Mouse (Mus musculus) MEL (cell line): ENCODE results near the gene Daam1. TPM values are rescaled to one million over a fixed set of nuclear protein-coding genes. Genes with fewer than 3 reads are reported as not detected.

Experiments used
- DNase-seq: peaks from one replicate; pipeline ENCODE4 v3.0.0; 2011; ENCODE audit warnings: low read depth, low spot score
- H3K27ac ChIP-seq: 2 replicates; pipeline ENCODE4 v1.5.1; 2012; ENCODE audit warnings: low read depth, mild to moderate bottlenecking, control low read depth, low read length, moderate library complexity; ENCODE audit not compliant: control insufficient read depth
- H3K27me3 ChIP-seq, 2 experiments: fragments of 150-350 bp in 1 of 2; sonication (generic) in 1 of 2; 2 replicates each; pipeline ENCODE4 v1.6.1; 2012; ENCODE audit warnings: low read length in 2 of 2, mild to moderate bottlenecking in 2 of 2, improper control_type of control experiment in 1 of 2, moderate library complexity in 1 of 2; ENCODE audit not compliant: insufficient read depth in 2 of 2, control insufficient read depth in 1 of 2
- H3K36me3 ChIP-seq, 2 experiments: 2 replicates each; pipeline ENCODE4 v1.6.1; 2012 to 2014; ENCODE audit warnings: low read length in 2 of 2, improper control_type of control experiment in 1 of 2, inconsistent platforms in 1 of 2, mild to moderate bottlenecking in 1 of 2; ENCODE audit not compliant: insufficient read depth in 2 of 2, control insufficient read depth in 1 of 2
- H3K4me1 ChIP-seq, 2 experiments: fragments of 150-350 bp in 1 of 2; sonication (generic) in 1 of 2; 2 replicates each; pipeline ENCODE4 v1.6.1; 2012; ENCODE audit warnings: low read length in 2 of 2, improper control_type of control experiment in 1 of 2, mild to moderate bottlenecking in 1 of 2; ENCODE audit not compliant: insufficient read depth in 2 of 2, control insufficient read depth in 1 of 2
- H3K4me3 ChIP-seq, 2 experiments: fragments of 150-350 bp in 1 of 2; sonication (generic) in 1 of 2; 2 replicates each; pipeline ENCODE4 v1.5.1; 2012; ENCODE audit warnings: low read depth in 2 of 2, low read length in 2 of 2, mild to moderate bottlenecking in 2 of 2, moderate library complexity in 2 of 2, control low read depth in 1 of 2, improper control_type of control experiment in 1 of 2; ENCODE audit not compliant: control insufficient read depth in 1 of 2, insufficient read depth in 1 of 2
- H3K79me2 ChIP-seq: 2 replicates; pipeline ENCODE4 v1.6.1; 2012; ENCODE audit warnings: mild to moderate bottlenecking, low read length, moderate library complexity; ENCODE audit not compliant: control insufficient read depth, poor library complexity, insufficient read depth
- H3K9ac ChIP-seq: 2 replicates; pipeline ENCODE4 v1.6.1; 2012; ENCODE audit warnings: low read depth, mild to moderate bottlenecking, control low read depth, low read length, moderate library complexity; ENCODE audit not compliant: control insufficient read depth, poor library complexity, severe bottlenecking
- H3K9me3 ChIP-seq: fragments of 150-350 bp; sonication (generic); replicated peaks from 2 replicates; pipeline ENCODE4 v1.6.1; 2012; ENCODE audit warnings: mild to moderate bottlenecking, low read length, improper control_type of control experiment, moderate library complexity; ENCODE audit not compliant: insufficient read depth
- BHLHE40 ChIP-seq: IDR thresholded peaks from 2 replicates; pipeline ENCODE4 v1.6.1; 2012; ENCODE audit warnings: low read depth, mild to moderate bottlenecking, inconsistent platforms, low read length, improper control_type of control experiment, borderline replicate concordance
- CHD1 ChIP-seq: IDR thresholded peaks from 2 replicates; pipeline ENCODE4 v1.6.1; 2012; ENCODE audit warnings: low read depth, mild to moderate bottlenecking, inconsistent platforms, low read length, improper control_type of control experiment
- CHD2 ChIP-seq: IDR thresholded peaks from 2 replicates; pipeline ENCODE4 v1.6.1; 2011; ENCODE audit warnings: low read length, improper control_type of control experiment
- CTCF ChIP-seq, 3 experiments: IDR thresholded peaks in 2 of 3; conservative IDR thresholded peaks in 1 of 3; 2 replicates each; pipeline ENCODE4 v1.5.1; 2011 to 2012; ENCODE audit warnings: low read length in 3 of 3, low read depth in 2 of 3, mild to moderate bottlenecking in 2 of 3, improper control_type of control experiment in 1 of 3, inconsistent platforms in 1 of 3, mixed read lengths in 1 of 3, moderate library complexity in 1 of 3; ENCODE audit not compliant: control insufficient read depth in 1 of 3, insufficient read depth in 1 of 3, poor library complexity in 1 of 3, severe bottlenecking in 1 of 3
- E2F4 ChIP-seq: IDR thresholded peaks from 2 replicates; pipeline ENCODE4 v1.6.1; 2011; ENCODE audit warnings: low read depth, low read length, improper control_type of control experiment, borderline replicate concordance
- EP300 ChIP-seq, 2 experiments: IDR thresholded peaks; 2 replicates each; pipeline ENCODE4 v1.6.1; 2011; ENCODE audit warnings: improper control_type of control experiment in 2 of 2, low read length in 2 of 2, low read depth in 1 of 2, mild to moderate bottlenecking in 1 of 2
- GABPA ChIP-seq: IDR thresholded peaks from 2 replicates; pipeline ENCODE4 v1.6.1; 2012; ENCODE audit warnings: low read depth, mild to moderate bottlenecking, inconsistent platforms, low read length, improper control_type of control experiment, moderate library complexity
- HCFC1 ChIP-seq: IDR thresholded peaks from 2 replicates; pipeline ENCODE4 v1.6.1; 2012; ENCODE audit warnings: low read depth, mild to moderate bottlenecking, inconsistent platforms, low read length, improper control_type of control experiment, moderate library complexity
- MAX ChIP-seq: IDR thresholded peaks from 2 replicates; pipeline ENCODE4 v1.6.1; 2011; ENCODE audit warnings: low read length, improper control_type of control experiment
- MYB ChIP-seq: IDR thresholded peaks from 2 replicates; pipeline ENCODE4 v1.6.1; 2011; ENCODE audit warnings: mild to moderate bottlenecking, low read depth, low read length, improper control_type of control experiment
- NRF1 ChIP-seq: IDR thresholded peaks from 2 replicates; pipeline ENCODE4 v1.6.1; 2014; ENCODE audit warnings: low read depth, mild to moderate bottlenecking, inconsistent platforms, low read length, improper control_type of control experiment, moderate library complexity; ENCODE audit not compliant: poor library complexity, insufficient read depth, severe bottlenecking
- POLR2A ChIP-seq, 2 experiments: IDR thresholded peaks; 2 replicates each; pipeline ENCODE4 v1.6.1; 2011 to 2012; ENCODE audit warnings: low read length in 2 of 2, mild to moderate bottlenecking in 2 of 2, control low read depth in 1 of 2, improper control_type of control experiment in 1 of 2, low read depth in 1 of 2, moderate library complexity in 1 of 2; ENCODE audit not compliant: control insufficient read depth in 1 of 2, insufficient read depth in 1 of 2, poor library complexity in 1 of 2
- POLR2AphosphoS2 ChIP-seq: IDR thresholded peaks from 2 replicates; pipeline ENCODE4 v1.6.1; 2011; ENCODE audit warnings: low read length, improper control_type of control experiment
- POLR2AphosphoS5 ChIP-seq: IDR thresholded peaks from 2 replicates; pipeline ENCODE4 v1.6.1; 2012; ENCODE audit warnings: low read depth, borderline replicate concordance, mild to moderate bottlenecking, inconsistent platforms, low read length, moderate library complexity, mixed read lengths
- RAD21 ChIP-seq: IDR thresholded peaks from 2 replicates; pipeline ENCODE4 v1.6.1; 2011; ENCODE audit warnings: mild to moderate bottlenecking, low read depth, low read length, improper control_type of control experiment
- SIN3A ChIP-seq: IDR thresholded peaks from 2 replicates; pipeline ENCODE4 v1.6.1; 2012; ENCODE audit warnings: low read length, improper control_type of control experiment, inconsistent platforms
- SMC3 ChIP-seq: IDR thresholded peaks from 2 replicates; pipeline ENCODE4 v1.6.1; 2011; ENCODE audit warnings: low read depth, low read length, improper control_type of control experiment
- TAL1 ChIP-seq: IDR thresholded peaks from 2 replicates; pipeline ENCODE4 v1.6.1; 2012; ENCODE audit warnings: mild to moderate bottlenecking, inconsistent platforms, low read length, moderate library complexity, mixed read lengths
- TCF12 ChIP-seq: IDR thresholded peaks from 2 replicates; pipeline ENCODE4 v1.6.1; 2014; ENCODE audit warnings: low read depth, mild to moderate bottlenecking, inconsistent platforms, low read length, improper control_type of control experiment, moderate library complexity
- UBTF ChIP-seq: IDR thresholded peaks from 2 replicates; pipeline ENCODE4 v1.6.1; 2012; ENCODE audit warnings: low read depth, mild to moderate bottlenecking, inconsistent platforms, low read length, improper control_type of control experiment, moderate library complexity, borderline replicate concordance; ENCODE audit not compliant: insufficient read depth
- USF1 ChIP-seq: IDR thresholded peaks from 2 replicates; pipeline ENCODE4 v1.6.1; 2014; ENCODE audit warnings: low read depth, mild to moderate bottlenecking, inconsistent platforms, low read length, improper control_type of control experiment, moderate library complexity
- USF2 ChIP-seq, 2 experiments: IDR thresholded peaks; 2 replicates each; pipeline ENCODE4 v1.6.1; 2011 to 2012; ENCODE audit warnings: improper control_type of control experiment in 2 of 2, low read length in 2 of 2, borderline replicate concordance in 1 of 2, inconsistent platforms in 1 of 2, low read depth in 1 of 2, mild to moderate bottlenecking in 1 of 2; ENCODE audit not compliant: insufficient read depth in 1 of 2
- ZC3H11A ChIP-seq: IDR thresholded peaks from 2 replicates; pipeline ENCODE4 v1.6.1; 2012; ENCODE audit warnings: low read depth, mild to moderate bottlenecking, inconsistent platforms, low read length, improper control_type of control experiment
- ZKSCAN1 ChIP-seq: IDR thresholded peaks from 2 replicates; pipeline ENCODE4 v1.6.1; 2012; ENCODE audit warnings: low read depth, mild to moderate bottlenecking, inconsistent platforms, low read length, improper control_type of control experiment, moderate library complexity
- polyA plus RNA-seq, 2 experiments: library from polyadenylated mRNA; stranded (reverse) in 1 of 2; unstranded in 1 of 2; fragments of >175 nt in 1 of 2; fragments of >200 nt in 1 of 2; gene quantifications; 2 replicates each; pipeline versions ENCODE4 v1.2.1 to v1.2.4; 2012; ENCODE audit warnings: low replicate concordance in 2 of 2, low read depth in 1 of 2; ENCODE audit not compliant: insufficient read length in 2 of 2, insufficient read depth in 1 of 2, missing spikeins in 1 of 2
- total RNA-seq: library from RNA; depleted of rRNA; stranded (reverse); fragments of 300-350 nt; gene quantifications from 2 replicates; pipeline ENCODE4 v1.2.3, GENCODE M21; 2012

Gene Daam1
- total and polyA plus RNA-seq, 3 experiments = 9.2 to 12.0 TPM; not detected in 1

GRCm38 (mm10) chr12:71886941-71887340 is 56.1 kb downstream of the Daam1 start:
- Histone ChIP-seq H3K9ac (no peak overlapping the region), H3K4me3 (no peak overlapping the region), H3K27me3 (no peaks in the 10 kb centered on the region), H3K36me3 (peaks cover 0 to 28% of the 10 kb centered on the region in 2 experiments; a peak in 3 of 4 replicates), H3K27ac (no peak overlapping the region), H3K79me2 (peaks cover 3% of the 10 kb centered on the region; the same call in 1 of the 2 replicates), H3K9me3 (no peaks in the 10 kb centered on the region), H3K4me1 (peaks cover 20 to 47% of the 10 kb centered on the region in 2 experiments)
- DNase-seq = peak; percentile 40
- TF ChIP-seq CHD2 (no peak), RAD21 (no peak), POLR2A (IDR thresholded peaks at IDR 0.05; ENCODE audit: control insufficient read depth in 1 of 2, insufficient read depth in 1 of 2, low read depth in 1 of 2, low read length in 2 of 2, poor library complexity in 1 of 2) (no peak), GABPA (no peak), TCF12 (no peak), CTCF (IDR thresholded peaks at IDR 0.05 in 2 of 3, conservative IDR thresholded peaks at IDR 0.05 in 1 of 3; ENCODE audit: control insufficient read depth in 1 of 3, insufficient read depth in 1 of 3, low read depth in 2 of 3, low read length in 3 of 3, poor library complexity in 1 of 3, severe bottlenecking in 1 of 3) (no peak), BHLHE40 (no peak), SMC3 (no peak), SIN3A (no peak), E2F4 (no peak), POLR2AphosphoS5 (no peak), MAX (no peak), CHD1 (no peak), ZKSCAN1 (no peak), TAL1 (no peak)
- TF ChIP-seq, all 39 proteins: peak for 0

GRCm38 (mm10) chr12:71888370-71888769 is 57.5 kb downstream of the Daam1 start:
- TF ChIP-seq HCFC1 (no peak), ZKSCAN1 (no peak), USF2 (IDR thresholded peaks at IDR 0.05; ENCODE audit: borderline replicate concordance in 1 of 2, insufficient read depth in 1 of 2, low read depth in 1 of 2, low read length in 2 of 2) (no peak), TCF12 (no peak), MAX (no peak), MYB (no peak), E2F4 (no peak), UBTF (no peak), NRF1 (no peak), ZC3H11A (no peak), USF1 (no peak), BHLHE40 (no peak), EP300 (IDR thresholded peaks at IDR 0.05; ENCODE audit: low read depth in 1 of 2, low read length in 2 of 2) (no peak), POLR2AphosphoS5 (no peak), POLR2AphosphoS2 (no peak)
- Histone ChIP-seq H3K36me3 (peaks cover 0 to 27% of the 10 kb centered on the region in 2 experiments; a peak in 3 of 4 replicates), H3K27ac (no peak overlapping the region), H3K9me3 (no peaks in the 10 kb centered on the region), H3K4me3 (no peak overlapping the region), H3K79me2 (peaks cover 5% of the 10 kb centered on the region; the same call in 1 of the 2 replicates), H3K4me1 (peaks cover 23 to 43% of the 10 kb centered on the region in 2 experiments), H3K9ac (no peak overlapping the region), H3K27me3 (no peaks in the 10 kb centered on the region)
- no peak for DNase-seq
